Mouse (Mus musculus): ENCODE data around the gene Alkbh5. TPM values are rescaled to one million over a fixed set of nuclear protein-coding genes. Genes with fewer than 3 reads are reported as not detected.

Gene Alkbh5
- total RNA-seq (2021), result 10 to 100 TPM; 77.6 to 82.0 TPM
- long read RNA-seq, experiment 1, full-length matches to known transcripts, result 69 of 82 reads
- long read RNA-seq, experiment 1, partial matches to known transcripts, result 0 of 82 reads
- long read RNA-seq, experiment 1, other reads (novel, unspliced or antisense), result 13 of 82 reads
- long read RNA-seq, experiment 2, full-length matches to known transcripts, result 39 of 50 reads
- long read RNA-seq, experiment 2, partial matches to known transcripts, result 0 of 50 reads
- long read RNA-seq, experiment 2, other reads (novel, unspliced or antisense), result 11 of 50 reads

- DNase-seq, result peak; percentile 31 to 68
Measured at GRCm38 (mm10) chr11:60536180-60536858, at the start of gene Alkbh5. TSS of gene Alkbh5 (plus strand) at chr11:60536381.

DNA sequence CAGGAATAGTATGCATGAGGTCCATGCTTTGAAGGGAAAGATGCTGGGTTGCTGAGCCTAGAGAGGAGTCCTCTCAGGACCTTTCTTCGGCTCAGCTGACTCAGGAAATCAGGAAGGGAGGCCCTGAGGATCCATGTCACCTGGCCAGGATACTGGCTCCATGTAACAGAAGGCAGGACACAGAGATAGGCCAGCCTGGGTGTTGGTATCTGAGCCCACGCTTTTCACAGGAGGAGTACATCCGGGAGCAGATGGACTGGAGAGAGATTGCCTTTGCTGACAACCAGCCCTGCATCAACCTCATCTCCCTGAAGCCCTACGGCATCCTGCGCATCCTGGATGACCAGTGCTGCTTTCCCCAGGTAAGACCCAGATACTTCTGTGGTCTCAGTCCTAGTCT is 43.5 kb upstream of the Alkbh5 start:
- DNase-seq, result no peak

- no peak for DNase-seq
Measured at GRCm38 (mm10) chr11:60495692-60496091, 40.5 kb upstream of the Alkbh5 start.

- DNase-seq, result no peak
Measured at GRCm38 (mm10) chr11:60507281-60507680, 28.9 kb upstream of the Alkbh5 start.

- no peak for DNase-seq
Measured at GRCm38 (mm10) chr11:60508950-60509349, 27.2 kb upstream of the Alkbh5 start.

GRCm38 (mm10) chr11:60509500-60509899 is 26.7 kb upstream of the Alkbh5 start:
- DNase-seq, result no peak

DNA sequence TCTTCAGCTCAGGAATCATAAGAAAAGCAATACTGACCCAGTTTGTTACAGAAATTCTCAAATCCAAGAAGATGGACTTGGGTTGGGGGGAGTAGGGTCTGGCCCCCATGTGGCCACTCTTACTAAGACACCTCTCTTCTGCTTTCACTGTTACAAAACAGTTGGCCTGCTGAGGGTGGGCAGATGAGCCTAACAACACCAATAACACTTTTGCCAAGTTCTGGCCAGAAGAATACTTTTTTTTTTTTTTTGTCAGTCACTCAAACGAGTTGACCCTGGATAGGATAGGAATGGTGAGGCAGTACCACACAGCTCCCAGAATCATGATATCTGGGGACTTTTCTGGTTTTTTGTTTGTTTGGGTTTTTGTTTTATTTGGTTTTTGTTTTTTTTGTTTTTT is 24.3 kb upstream of the Alkbh5 start:
- no peak for DNase-seq

DNA sequence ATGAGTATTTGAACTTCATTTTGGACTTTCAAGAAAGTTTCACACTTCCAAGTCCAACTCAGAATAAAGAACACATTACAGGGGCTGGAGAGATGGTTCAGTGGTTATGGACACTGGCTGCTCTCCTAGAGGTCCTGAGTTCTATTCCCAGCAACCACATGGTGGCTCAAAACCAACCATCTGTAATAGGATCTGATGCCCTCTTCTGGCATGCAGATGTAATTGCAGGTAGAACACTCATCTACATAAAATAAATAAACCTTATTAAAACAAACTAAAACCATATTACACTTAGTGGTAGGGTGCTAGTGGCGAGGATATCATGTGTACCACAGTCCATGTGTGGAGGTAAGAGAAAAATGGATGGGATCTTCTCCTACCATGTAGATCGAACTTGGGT is 23.7 kb upstream of the Alkbh5 start:
- DNase-seq, result no peak

DNA sequence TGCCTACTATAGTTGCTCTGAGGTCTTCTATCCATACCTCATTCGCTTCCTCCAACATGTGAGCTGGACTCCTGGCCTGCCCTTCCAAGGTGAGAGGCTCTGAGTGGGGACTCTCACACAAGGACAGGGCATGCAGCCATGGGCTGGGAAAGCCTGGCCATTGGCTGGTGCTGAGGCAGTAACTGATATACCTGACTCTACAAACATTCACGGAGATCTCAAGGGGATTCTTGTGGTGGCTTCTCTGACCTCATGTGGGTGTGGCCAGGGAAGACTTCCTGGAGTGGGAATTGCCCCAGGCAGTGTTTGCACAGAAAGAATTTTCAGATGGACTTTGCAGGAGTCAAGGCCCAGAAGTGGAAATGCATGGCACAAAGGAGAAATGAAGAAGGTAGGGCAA is 21.2 kb upstream of the Alkbh5 start:
- DNase-seq, result no peak

GRCm38 (mm10) chr11:60518305-60518704 is 17.9 kb upstream of the Alkbh5 start:
- DNase-seq, result no peak

DNA sequence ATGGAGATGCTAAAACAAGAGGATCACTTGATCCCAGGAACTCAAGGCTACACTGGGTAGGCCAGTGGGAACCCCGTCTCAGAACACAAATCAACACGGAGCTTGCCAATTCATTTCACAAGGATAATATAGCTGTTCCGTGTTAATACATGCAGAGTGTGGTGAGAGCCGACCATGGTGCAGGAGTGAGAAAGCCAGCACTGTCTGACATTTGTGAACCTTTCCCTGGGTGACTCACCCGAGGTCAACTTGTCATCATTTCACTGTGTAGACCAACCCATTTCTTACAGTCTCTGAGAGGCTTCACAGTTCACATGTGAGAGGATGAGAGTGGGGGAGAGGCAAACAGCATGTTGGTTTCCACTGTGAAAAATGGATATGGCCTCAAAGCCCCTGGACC is 14.2 kb upstream of the Alkbh5 start:
- DNase-seq, result no peak

DNA sequence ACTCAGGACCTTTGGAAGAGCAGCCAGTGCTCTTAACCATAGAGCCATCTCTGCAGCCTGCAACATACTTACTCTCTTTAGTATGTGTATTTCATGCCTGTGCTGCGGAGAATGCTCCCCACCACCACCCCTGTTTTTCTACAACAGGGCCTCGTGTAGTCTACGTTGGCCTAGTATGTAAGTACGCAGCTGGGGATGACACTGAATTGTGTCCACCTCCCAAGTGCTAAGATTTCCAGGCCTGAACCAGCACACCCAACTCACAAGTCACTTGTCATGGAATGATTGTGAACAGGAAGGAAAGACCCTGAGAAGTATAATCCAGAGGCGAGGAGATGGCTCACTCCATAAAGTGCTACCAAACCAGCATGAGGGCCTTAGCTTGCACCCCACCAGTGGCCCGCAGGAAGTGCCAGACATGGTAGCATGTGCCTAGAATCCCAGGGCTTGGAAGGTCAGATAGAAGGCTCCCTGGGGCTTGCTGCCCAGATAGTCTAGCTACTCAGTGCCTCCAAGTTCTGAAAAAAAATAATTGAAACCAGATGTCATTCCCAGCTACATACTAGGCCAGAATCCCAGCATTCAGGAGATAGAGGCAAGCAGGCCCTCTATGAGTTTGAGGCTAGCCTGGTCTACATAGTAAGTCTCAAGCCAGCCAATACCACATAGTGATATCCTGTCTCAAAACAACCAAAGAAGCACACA is 13.4 kb upstream of the Alkbh5 start:
- no peak for DNase-seq

- DNase-seq, result peak in 1 of 2 experiments; percentile 23
Measured at GRCm38 (mm10) chr11:60526461-60526860, 9.7 kb upstream of the Alkbh5 start.

GRCm38 (mm10) chr11:60535676-60536075 is 505 bp upstream of the Alkbh5 start:
- no peak for DNase-seq

- peak; percentile 95 to 97 for DNase-seq
Measured at GRCm38 (mm10) chr11:60536859-60537467, 782 bp downstream of the Alkbh5 start.

GRCm38 (mm10) chr11:60537468-60538347 is 1.5 kb downstream of the Alkbh5 start:
- DNase-seq, result peak; percentile 98

DNA sequence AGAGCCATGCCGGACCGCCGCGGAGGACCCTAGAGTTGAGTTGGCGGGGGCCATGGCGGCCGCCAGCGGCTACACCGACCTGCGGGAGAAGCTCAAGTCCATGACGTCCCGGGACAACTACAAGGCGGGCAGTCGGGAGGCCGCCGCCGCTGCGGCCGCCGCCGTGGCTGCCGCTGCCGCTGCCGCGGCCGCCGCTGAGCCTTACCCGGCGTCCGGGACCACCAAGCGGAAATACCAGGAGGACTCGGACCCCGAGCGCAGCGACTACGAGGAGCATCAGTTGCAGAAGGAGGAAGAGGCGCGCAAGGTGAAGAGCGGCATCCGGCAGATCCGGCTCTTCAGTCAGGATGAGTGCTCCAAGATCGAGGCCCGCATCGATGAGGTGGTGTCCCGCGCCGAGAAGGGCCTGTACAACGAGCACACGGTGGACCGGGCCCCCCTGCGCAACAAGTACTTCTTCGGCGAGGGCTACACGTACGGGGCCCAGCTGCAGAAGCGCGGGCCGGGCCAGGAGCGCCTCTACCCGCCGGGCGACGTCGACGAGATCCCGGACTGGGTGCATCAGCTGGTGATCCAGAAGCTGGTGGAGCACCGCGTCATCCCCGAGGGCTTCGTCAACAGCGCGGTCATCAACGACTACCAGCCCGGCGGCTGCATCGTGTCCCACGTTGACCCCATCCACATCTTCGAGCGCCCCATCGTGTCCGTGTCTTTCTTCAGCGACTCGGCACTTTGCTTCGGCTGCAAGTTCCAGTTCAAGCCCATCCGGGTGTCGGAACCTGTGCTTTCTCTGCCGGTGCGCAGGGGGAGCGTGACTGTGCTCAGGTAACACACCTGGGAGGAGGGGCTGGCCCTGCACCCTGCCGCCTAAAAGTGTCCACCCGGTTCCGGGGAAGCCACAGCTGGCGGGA is 2.4 kb downstream of the Alkbh5 start:
- DNase-seq, result peak; percentile 33 to 52

DNA sequence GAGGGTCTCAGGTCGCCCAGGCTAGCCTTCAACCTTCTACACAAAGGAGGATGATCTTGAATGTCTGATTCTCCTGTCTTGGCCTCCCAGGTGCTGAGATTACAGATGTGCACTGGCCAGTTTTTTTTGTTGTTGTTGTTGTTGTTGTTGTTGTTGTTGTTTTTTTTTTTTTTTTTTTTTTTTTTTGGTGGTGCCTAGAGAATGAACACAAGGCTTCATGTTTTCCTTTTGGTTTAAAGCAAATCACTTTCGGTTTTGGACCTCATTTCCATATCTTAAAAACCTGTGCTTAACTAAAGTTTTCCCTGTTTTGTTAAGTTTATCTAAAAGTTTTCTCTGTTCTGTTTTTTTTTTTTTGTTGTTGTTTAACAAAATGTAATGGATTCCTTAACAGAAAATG is 3.4 kb downstream of the Alkbh5 start:
- no peak for DNase-seq

- DNase-seq, result peak; percentile 52 to 54
Measured at GRCm38 (mm10) chr11:60540002-60540610, 3.9 kb downstream of the Alkbh5 start.

GRCm38 (mm10) chr11:60540761-60541160 is 4.6 kb downstream of the Alkbh5 start:
- peak in 1 of 2 experiments; percentile 43 for DNase-seq
